Mouse (Mus musculus) limb, embryonic 11.5 days (tissue): Measurements from ENCODE around the gene Stx4a. TPM values are rescaled to one million over a fixed set of nuclear protein-coding genes. Genes with fewer than 3 reads are reported as not detected.
A peak's percentile ranks its signal among the peaks of the same experiment; 100 is the strongest.
"Not testable (repeated sequence)": the region's sequence is repeated elsewhere in the genome, so short reads cannot be mapped to it uniquely, and the experiment has no call there.

ENCODE experiments used
- ATAC-seq: fragments of 200-750 bp; cut with Nextera tagmentation; 2 replicates; pipeline ENCODE4 v1.8.0; 2017; ENCODE audit warnings: low read depth; ENCODE audit not compliant: insufficient number of reproducible peaks, low FRiP score, low TSS enrichment
- DNase-seq: peaks from one replicate; pipeline ENCODE4 v3.0.0-alpha.2; 2015; ENCODE audit warnings: low spot score
- H3K27ac ChIP-seq: fragments of 300-500 bp; sonication (generic); replicated peaks from 2 replicates; pipeline ENCODE4 v1.5.1; 2014; ENCODE audit warnings: low read depth, mild to moderate bottlenecking, low read length
- H3K27me3 ChIP-seq: fragments of 300-500 bp; sonication (generic); 2 replicates; pipeline ENCODE4 v1.6.1; 2014; ENCODE audit warnings: mild to moderate bottlenecking, low read length, mixed read lengths; ENCODE audit not compliant: control insufficient read depth, insufficient read depth
- H3K36me3 ChIP-seq: fragments of 300-500 bp; sonication (generic); 2 replicates; pipeline ENCODE4 v1.6.1; 2014; ENCODE audit warnings: mild to moderate bottlenecking, low read length, moderate library complexity, mixed read lengths; ENCODE audit not compliant: control insufficient read depth, insufficient read depth
- H3K4me1 ChIP-seq: fragments of 300-500 bp; sonication (generic); 2 replicates; pipeline ENCODE4 v1.6.1; 2014; ENCODE audit warnings: low read length, mixed read lengths; ENCODE audit not compliant: control insufficient read depth, insufficient read depth
- H3K4me2 ChIP-seq: fragments of 300-500 bp; sonication (generic); 2 replicates; pipeline ENCODE4 v1.6.1; 2014; ENCODE audit warnings: low read depth, mild to moderate bottlenecking, moderate library complexity; ENCODE audit not compliant: severe bottlenecking
- H3K4me3 ChIP-seq: fragments of 300-500 bp; sonication (generic); 2 replicates; pipeline ENCODE4 v1.5.1; 2014; ENCODE audit warnings: low read depth, low read length
- H3K9ac ChIP-seq: fragments of 300-500 bp; sonication (generic); 2 replicates; pipeline ENCODE4 v1.6.1; 2014; ENCODE audit warnings: mild to moderate bottlenecking, low read length
- H3K9me3 ChIP-seq: fragments of 300-500 bp; sonication (generic); 2 replicates; pipeline ENCODE4 v1.6.1; 2016; ENCODE audit warnings: low read length; ENCODE audit not compliant: control insufficient read depth
- WGBS: fragments of 180-500 bp; shearing (Covaris S2); extraction: QIAGEN DNeasy Blood & Tissue Kit; methylation state at CpG from one replicate; pipeline ENCODE4 v1.1.7; 2014; 5-methylcytosine and 5-hydroxymethylcytosine counted together
- polyA plus RNA-seq: library from polyadenylated mRNA; unstranded; fragments of >200 nt; fragmentation: Nextera tagmentation; extraction: Ambion mirVana; gene quantifications from 2 replicates; pipeline ENCODE4 v1.2.1, GENCODE M21; 2014

Stx4a gene
- 16.0 and 17.3 TPM in 2 replicates for polyA plus RNA-seq

GRCm38 (mm10) chr7:127824176-127824871 is at the start of gene Stx4a, which contains the start of gene Stx1b:
TSS of gene Stx4a (plus strand) at chr7:127824294.
TSS of gene Stx1b (minus strand) at chr7:127824549.
- H3K4me3 ChIP-seq, result peak within 1 kb of the TSS; percentile 57
- no peak within 1 kb of the TSS for H3K27ac ChIP-seq
- peak; percentile 71 for DNase-seq
- peaks cover 18% of the 10 kb centered on the region for H3K4me1 ChIP-seq
- peak within 1 kb of the TSS; percentile 66 for H3K4me2 ChIP-seq
- H3K9ac ChIP-seq, result peak within 1 kb of the TSS; percentile 61
- WGBS, result 4% methylated on average over 32 of the region's 38 CpGs
- H3K36me3 ChIP-seq, result no peaks in the 10 kb centered on the region
- no peaks in the 10 kb centered on the region for H3K9me3 ChIP-seq
- peak; percentile 45 for ATAC-seq
- H3K27me3 ChIP-seq, result no peaks in the 10 kb centered on the region

DNA sequence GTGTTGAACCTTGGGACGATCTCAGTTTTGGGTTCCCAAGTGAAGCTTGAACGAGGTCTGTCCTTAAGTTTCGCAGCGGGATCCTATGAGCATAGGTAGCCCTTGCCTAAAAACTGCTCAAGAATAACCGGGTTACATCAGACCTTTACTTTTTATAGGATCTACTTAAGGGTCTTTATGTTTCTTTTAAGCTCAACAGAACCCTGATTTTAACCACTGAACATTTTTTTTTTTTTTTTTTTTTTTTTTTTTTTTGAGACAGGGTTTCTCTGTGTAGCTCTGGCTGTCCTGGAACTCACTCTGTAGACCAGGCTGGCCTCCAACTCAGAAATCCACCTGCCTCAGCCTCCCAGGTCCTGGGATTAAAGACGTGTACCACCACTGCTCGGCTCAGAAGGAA is 48.3 kb upstream of the Stx4a start:
- not testable (repeated sequence) for H3K9ac ChIP-seq, H3K9me3 ChIP-seq, DNase-seq, H3K4me1 ChIP-seq, ATAC-seq, H3K27me3 ChIP-seq, H3K27ac ChIP-seq, H3K36me3 ChIP-seq
- WGBS, result 75% methylated on average over 7 of the region's 7 CpGs
- peak overlapping the region; percentile 76 for H3K4me2 ChIP-seq
- peak overlapping the region; percentile 70 for H3K4me3 ChIP-seq

DNA sequence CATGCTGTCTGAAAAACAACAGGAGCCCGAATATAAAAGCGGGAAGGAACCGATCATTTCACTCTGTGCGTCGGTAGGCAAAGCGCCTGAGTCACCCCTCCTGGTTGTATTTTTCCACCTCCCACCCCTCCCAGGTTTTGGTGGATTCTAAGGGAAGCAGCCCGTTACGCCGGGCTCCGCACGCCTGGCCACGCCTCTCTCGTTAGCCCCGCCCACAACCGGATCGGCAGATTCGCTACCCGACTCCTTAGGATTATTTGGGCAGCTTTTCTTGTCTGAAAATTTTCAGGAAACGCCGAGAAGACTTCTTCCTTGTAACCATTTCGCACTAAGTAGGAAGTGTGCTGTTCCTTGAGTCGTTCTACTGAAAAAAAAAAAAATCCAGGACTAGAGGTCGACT is 47.7 kb upstream of the Stx4a start, which contains the start of gene Setd1a:
Gene Setd1a, plus strand, starts transcription at position 245 of the 400 bp plus-strand sequence.
- Histone ChIP-seq H3K27ac (peak within 1 kb of the TSS; percentile 91), H3K9ac (peak within 1 kb of the TSS; percentile 92), H3K36me3 (peaks cover 4% of the 10 kb centered on the region; the same call in 1 of the 2 replicates), H3K4me2 (peak within 1 kb of the TSS; percentile 76), H3K4me1 (peaks cover 8% of the 10 kb centered on the region), H3K27me3 (no peaks in the 10 kb centered on the region), H3K4me3 (peak within 1 kb of the TSS; percentile 70), H3K9me3 (no peaks in the 10 kb centered on the region)
- DNase-seq, result peak; percentile 92
- peak; percentile 61; the same call in 1 of the 2 replicates for ATAC-seq
- under 1% methylated on average over 23 of the region's 23 CpGs for WGBS

DNA sequence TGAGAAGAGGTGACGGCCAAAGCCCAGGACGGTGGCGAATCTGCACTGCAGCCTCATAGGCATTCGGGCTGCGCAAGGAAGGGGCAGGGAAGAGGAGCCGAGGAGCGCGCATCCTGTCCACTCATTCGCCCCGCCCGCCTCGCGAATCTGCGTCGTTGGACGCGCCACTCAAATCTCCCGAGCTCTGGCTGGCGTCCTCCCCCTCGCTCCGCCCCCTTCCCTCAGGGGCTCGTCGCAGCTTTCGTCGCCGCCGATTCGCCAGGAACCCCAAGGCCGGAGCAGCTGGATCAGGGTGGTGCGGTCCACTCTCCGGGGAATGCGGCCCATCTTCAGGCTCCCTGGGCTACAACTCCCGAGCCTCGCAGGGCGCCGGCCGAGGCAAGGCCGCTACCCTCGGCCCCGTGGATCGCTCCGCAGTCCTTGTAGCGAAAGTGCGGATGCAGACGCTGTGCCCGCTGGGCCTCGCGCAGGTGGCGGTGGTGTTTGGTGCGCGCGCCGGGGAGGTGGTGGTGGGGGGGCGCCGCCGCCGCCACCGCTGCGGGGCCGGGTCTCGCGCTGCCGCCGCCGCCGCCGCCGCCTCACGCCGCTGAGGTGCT is 47.1 kb upstream of the Stx4a start:
- no peaks in the 10 kb centered on the region for H3K9me3 ChIP-seq
- H3K36me3 ChIP-seq, result peaks cover 5% of the 10 kb centered on the region; the same call in 1 of the 2 replicates
- H3K9ac ChIP-seq, result peak overlapping the region; percentile 92
- ATAC-seq, result peak; percentile 89
- WGBS, result under 1% methylated on average over 46 of the region's 70 CpGs
- peak overlapping the region; percentile 70 for H3K4me3 ChIP-seq
- H3K4me2 ChIP-seq, result peak overlapping the region; percentile 76
- peak; percentile 96 for DNase-seq
- peaks cover 8% of the 10 kb centered on the region for H3K4me1 ChIP-seq
- H3K27ac ChIP-seq, result peak overlapping the region; percentile 91
- no peaks in the 10 kb centered on the region for H3K27me3 ChIP-seq

- Histone ChIP-seq H3K36me3 (peaks cover 7% of the 10 kb centered on the region; the same call in 1 of the 2 replicates), H3K9me3 (no peaks in the 10 kb centered on the region), H3K27ac (peak overlapping the region; percentile 91), H3K4me2 (peak overlapping the region; percentile 76), H3K4me3 (peak overlapping the region; percentile 70), H3K27me3 (no peaks in the 10 kb centered on the region), H3K4me1 (peaks cover 8% of the 10 kb centered on the region), H3K9ac (peak overlapping the region; percentile 92)
- 3% methylated on average over 53 of the region's 66 CpGs for WGBS
- peak; percentile 74 for DNase-seq
- peak; percentile 48 for ATAC-seq
These were observed 46.4 kb upstream of the Stx4a start for GRCm38 (mm10) chr7:127777474-127778266.

DNA sequence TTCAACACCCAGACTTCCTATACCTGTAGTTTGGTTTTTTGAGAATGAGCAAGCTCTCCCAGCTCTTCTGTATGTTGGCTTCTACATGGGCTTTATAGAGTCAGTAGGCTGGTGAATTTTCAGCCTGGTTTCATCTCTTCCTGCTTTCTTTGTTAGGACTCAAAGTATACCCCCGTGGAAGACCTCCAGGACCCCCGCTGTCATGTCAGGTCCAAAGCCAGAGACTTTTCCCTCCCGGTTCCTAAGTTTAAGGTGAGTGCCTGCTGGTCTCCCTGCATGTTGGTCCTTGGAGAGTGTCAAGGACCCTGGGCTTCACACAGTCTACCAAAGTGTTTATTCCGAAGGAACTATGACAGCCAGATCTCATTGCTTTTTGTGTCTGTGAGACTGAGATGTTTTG is 45.7 kb upstream of the Stx4a start:
- Histone ChIP-seq H3K9ac (peak overlapping the region; percentile 92), H3K9me3 (no peaks in the 10 kb centered on the region), H3K27me3 (no peaks in the 10 kb centered on the region), H3K4me1 (peaks cover 8% of the 10 kb centered on the region), H3K4me2 (peak overlapping the region; percentile 76), H3K4me3 (peak overlapping the region; percentile 70), H3K36me3 (peaks cover 7% of the 10 kb centered on the region; the same call in 1 of the 2 replicates), H3K27ac (no peak overlapping the region)
- ATAC-seq (no peak), DNase-seq (no peak)
- WGBS, result 82% methylated on average over 4 of the region's 4 CpGs

- H3K9ac ChIP-seq, result no peak within 1 kb of the TSS
These were observed 38.8 kb upstream of the Stx4a start, which contains the start of gene Gm49388 for GRCm38 (mm10) chr7:127785308-127785707. TSS of gene Gm49388 (plus strand) at chr7:127785608.

More at GRCm38 (mm10) chr7:127785308-127785707, 38.8 kb upstream of the Stx4a start, which contains the start of gene Gm49388:
- no peaks in the 10 kb centered on the region for H3K4me1 ChIP-seq
- no peak within 1 kb of the TSS for H3K4me3 ChIP-seq
- H3K27me3 ChIP-seq, result no peaks in the 10 kb centered on the region
- peaks cover 42% of the 10 kb centered on the region for H3K36me3 ChIP-seq
- ATAC-seq, result no peak
- no peaks in the 10 kb centered on the region for H3K9me3 ChIP-seq
- H3K27ac ChIP-seq, result no peak within 1 kb of the TSS
- H3K4me2 ChIP-seq, result no peak within 1 kb of the TSS
- WGBS, result 92% methylated on average over 7 of the region's 7 CpGs
- DNase-seq, result no peak
